Mouse (Mus musculus) urinary bladder, postnatal 4 days (tissue): ENCODE data around the gene Snx9.
A peak's percentile ranks its signal among the peaks of the same experiment; 100 is the strongest.

ENCODE experiments used
- DNase-seq, 2 experiments: peaks; one replicate each; pipeline ENCODE4 v3.0.0; 2021 to 2022; ENCODE audit warnings: low spot score in 2 of 2

Gene Snx9

DNA sequence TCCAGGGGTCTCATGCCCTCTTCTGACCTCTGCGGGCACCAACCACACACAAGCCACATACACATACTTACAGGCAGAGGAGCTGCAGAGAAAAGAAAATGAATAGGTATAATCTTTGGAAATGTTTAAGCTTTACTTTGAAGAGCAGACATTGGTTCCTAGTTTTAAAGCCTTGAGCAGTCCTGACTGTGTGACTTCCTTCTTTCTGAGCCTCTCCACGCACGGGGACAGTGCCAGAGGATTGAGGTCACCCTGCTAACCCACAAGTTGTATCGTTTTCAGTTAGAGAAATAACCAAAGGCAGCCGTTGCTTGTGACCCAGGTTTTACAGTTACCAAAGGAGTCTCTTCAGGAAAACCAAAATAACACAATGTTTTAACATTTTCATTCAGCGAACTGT, 87.9 kb downstream of the Snx9 start:
- no peak for DNase-seq

DNA sequence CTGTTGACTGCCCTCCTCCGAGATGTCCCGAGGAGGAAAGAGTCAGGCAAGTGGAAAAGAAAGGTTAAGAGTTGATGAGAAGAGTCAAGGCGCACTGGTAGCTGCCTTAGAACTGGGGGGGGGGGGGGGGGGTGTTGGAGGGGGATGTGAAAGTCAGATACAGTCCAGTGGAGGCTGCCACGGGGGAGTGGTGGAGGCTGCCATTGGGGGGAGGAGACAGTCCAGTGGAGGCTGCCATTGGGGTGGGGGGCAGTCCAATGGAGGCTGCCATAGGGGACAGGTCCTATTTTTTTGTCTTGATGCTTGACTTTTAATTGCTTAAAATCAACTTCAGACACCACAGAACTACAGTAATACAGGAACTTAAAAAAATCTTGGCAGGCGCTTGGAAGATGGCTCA, 91.0 kb downstream of the Snx9 start:
- DNase-seq, result no peak

DNA sequence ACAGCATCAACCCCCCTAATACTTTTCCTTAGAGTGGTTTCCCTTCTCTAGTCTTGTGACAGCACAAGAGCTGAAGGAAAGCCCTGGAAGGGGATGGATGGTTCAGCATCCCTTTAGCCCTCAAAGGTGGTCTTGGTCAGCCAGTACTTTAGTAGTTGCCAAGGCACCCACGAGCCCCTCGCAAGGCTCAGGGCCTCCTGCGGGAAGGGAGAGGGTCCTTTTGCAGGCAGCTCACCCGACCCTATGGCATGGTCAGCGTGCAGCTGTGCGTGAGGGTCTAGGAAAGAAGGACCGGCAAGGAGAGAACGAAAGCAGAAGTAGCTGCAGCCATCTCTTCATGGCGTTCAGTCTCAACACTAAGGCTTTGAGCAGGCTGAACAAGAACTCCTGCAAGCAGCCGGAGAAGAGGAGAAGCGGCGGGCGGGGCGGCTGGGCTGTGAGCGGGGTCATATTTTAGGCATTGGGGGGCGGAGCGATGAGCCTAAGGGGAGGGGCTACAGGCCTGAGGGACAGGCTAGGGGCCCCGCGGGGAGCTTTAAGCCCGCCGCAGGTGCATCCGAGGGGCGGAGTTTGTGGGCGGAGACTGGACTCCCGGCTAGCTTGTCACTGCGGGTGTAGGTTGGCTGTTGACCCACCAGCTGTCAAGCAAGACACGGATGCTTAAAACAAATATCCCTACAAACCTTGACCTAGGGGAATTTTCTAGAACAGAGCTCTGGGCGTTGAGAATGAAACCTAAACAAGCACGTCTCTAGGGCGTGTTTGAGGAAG, 93.6 kb downstream of the Snx9 start:
- peak; percentile 71 to 72 for DNase-seq

DNA sequence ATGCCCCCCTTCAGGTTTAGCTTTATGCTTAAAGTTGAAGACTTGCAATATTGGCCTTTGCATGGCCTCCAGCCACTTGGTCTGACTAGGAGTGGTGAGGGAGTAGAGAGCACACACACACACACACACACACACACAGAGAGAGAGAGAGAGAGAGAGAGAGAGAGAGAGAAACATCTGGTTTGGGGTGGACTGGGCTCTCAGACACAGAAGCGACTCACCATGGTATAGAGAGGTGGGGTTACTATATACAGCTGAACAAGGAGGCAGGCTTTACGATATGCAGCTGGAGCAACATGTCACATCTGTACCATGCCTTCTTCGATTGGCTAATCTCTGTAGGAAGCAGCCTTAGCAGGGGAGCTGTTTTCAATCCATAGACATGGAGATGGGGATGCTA, 94.6 kb downstream of the Snx9 start:
- DNase-seq, result no peak

DNA sequence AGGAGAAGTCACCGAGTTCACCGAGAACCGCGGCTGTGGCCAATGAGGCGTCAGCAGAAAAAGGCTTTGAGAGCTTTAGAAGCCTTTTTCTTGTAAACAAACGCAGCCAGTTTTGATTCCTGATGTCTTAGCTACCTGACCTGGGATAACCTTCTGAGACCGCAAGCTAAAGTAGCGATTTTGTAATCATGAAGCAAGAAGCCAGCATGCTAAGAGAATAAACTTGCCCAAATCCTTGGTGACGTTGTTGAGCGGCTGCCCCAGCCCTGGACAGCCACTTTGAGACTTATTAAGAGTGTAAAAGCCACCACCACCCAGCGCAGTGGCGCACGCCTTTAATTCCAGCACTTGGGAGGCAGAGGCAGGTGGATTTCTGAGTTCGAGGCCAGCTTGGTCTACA, 95.1 kb downstream of the Snx9 start:
- DNase-seq, result no peak

DNA sequence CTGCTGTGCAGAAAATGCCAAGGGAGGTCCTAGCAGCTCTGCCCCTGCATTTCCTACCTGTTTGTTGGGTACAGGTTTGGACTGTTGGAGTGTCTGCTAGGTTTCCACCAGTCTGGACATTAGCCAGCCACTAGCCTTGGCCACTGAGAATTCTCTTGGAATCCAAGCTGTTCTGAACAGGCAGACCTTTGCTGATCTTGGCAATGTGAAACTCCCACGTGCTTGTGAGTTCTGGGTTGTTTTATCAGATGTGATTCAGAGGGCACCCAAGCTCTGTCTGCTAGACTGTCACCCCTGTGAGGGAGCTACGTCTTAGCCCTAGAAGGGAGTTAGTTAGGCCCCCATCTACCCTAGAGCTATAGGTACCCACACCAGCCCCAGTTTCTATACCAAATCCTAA, 96.3 kb downstream of the Snx9 start:
- DNase-seq, result no peak

DNA sequence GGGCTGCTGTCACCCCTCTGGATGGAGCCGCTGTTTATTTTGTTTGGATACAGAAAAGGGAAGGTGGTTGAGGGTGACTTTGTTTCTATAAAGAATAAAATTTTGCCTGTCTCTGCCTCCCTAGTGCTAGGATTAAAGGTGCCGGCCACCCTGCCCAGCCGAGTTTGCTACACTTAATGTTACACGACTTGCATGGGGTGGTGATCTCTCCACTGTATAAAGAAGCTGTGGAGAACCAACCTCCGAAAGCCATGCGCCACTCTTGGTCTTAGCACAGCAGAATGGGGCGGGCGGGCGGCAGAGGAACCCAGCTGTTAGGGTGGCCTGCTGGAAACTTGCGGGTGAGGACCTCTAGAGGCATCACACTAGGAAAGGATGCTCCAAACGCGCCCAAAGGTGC, 98.7 kb downstream of the Snx9 start:
- DNase-seq, result no peak

DNA sequence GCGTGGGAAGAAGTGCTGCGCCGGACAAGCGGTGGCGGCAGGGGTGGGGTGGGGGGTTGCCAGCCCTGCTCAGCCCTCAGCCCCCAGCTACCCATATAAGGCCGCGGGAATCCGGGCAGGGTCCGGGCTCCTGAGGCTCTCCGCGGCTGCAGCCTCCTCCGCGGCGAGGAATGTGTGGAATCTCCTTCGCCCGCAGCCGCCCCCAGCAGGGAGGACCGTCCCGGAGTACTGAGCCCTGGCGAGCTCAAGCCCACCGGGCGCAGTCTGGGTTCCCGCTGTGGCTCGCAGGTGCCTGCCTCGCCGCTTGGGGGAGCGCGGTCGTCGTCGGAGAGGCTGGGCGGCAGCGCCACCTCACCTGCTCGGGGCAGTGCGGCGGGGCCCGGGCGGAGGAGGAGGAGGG, 99.7 kb downstream of the Snx9 start:
- peak; percentile 83 to 84 for DNase-seq

DNA sequence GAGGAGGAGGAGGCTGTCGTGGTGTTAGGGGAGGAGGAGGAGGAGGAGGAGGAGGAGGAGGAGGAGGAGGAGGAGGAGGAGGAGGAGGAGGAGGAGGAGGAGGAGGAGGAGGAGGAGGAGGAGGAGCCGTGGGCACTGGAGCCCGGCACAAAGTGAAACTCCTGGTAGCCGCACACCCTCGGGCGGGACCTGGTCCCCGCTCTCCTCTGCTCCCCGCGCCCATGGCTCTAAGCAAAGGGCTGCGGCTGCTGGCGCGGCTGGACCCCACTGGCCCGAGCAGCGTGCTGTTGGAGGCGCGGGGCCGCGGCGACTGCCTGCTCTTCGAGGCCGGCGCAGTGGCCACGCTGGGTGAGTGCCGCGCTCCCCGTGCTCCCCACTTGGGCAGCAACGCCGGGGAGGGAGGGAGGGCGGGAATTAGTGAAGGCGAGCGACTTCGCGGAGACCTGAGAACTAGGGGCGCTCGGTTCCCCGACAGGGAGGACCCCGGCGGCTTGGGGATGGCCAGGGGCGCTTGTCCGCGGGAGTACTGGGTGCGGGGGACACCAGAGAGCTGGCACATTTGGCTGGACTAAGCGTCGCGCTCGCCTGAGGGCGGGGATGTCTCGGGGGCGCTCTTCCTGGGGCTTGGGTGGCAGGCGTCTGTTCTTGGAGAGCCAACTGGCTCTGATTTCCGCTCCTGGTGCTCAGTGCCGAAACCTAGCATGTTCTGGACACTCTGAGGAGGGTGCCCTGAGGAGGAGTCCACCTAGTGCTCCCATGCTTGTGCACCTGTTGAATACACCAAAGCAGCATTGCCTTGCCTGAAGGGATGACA, 100.3 kb downstream of the Snx9 start, which contains the start of gene Synj2:
Gene Synj2, plus strand, starts transcription at position 51 of the 814 bp plus-strand sequence.
- DNase-seq, result peak in 1 of 2 experiments; percentile 64

DNA sequence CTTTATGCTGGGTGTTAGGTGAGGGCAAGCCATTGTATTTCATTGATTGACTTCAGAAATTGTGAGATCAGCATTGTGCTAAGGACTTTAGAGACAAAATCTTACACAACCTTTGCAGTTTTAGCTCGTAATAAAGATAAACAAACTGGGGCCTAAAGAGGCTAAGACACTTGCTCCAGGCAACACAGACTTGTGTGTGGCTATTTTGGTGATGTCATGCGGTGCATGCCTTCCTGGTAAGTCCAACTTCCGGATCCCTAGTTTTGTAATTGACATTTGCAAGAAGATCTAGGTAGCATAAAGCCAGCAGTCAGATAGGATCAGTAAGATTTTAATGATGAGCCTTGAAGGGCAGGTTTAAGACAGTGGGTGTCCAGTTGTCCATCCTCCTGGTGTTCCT, 101.0 kb downstream of the Snx9 start:
- DNase-seq, result no peak

DNA sequence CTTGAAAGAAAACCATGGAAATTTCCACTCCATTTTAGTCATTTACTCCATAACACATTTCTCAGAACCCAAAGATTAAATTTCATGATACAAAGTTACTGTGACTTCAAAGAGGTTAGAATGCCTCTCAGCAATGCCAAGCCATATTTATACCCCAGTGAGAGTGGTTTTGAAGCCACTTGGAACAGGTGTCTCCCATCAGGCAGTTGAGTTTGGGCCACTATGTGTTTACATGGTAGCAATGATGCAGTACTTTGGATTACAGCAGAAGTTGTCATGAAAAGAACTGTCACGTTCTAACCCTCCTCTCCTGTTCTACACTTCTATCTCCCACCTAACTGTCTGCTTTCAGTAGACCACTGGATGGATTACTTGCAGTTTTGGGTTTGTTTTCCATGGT, 101.9 kb downstream of the Snx9 start:
- DNase-seq, result no peak

DNA sequence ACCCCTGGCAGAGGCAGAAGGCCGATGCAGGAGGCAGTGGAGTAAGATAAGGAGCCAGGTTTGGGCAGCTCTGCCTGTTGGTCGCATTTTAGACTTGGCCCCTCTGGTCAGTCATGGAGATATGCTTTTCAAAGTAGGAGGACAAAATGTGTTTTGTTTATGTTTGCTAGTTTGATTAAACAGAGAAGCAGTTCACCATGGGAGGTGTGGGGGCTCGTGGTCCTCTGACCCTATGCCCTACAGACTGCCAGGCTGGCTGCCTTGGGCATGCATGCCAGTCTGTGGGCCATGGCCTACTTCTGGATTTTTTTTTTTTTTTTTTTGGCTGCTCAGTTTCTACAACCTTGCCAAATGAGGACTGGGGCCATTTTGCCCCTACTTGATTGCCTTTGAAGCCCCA, 105.9 kb downstream of the Snx9 start:
- no peak for DNase-seq

DNA sequence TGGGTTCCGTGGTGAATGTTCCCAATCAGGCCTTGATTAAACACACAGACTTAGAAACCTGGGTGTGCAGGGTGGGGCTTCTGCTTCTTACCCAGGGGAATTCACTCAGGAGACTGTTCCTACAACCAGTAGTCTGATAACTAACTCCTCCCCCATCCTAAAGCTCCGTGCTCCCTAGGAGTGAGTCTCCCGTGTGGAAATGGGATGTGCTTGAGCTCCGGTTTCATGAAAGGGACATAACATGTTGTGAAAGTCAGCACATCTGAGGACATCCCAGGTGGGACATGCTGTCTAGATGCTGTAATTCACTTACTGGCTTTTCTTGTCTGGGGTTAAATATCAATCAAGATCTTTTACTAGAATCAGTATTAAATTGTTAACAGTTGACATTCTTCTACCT, 111.3 kb downstream of the Snx9 start:
- no peak for DNase-seq

DNA sequence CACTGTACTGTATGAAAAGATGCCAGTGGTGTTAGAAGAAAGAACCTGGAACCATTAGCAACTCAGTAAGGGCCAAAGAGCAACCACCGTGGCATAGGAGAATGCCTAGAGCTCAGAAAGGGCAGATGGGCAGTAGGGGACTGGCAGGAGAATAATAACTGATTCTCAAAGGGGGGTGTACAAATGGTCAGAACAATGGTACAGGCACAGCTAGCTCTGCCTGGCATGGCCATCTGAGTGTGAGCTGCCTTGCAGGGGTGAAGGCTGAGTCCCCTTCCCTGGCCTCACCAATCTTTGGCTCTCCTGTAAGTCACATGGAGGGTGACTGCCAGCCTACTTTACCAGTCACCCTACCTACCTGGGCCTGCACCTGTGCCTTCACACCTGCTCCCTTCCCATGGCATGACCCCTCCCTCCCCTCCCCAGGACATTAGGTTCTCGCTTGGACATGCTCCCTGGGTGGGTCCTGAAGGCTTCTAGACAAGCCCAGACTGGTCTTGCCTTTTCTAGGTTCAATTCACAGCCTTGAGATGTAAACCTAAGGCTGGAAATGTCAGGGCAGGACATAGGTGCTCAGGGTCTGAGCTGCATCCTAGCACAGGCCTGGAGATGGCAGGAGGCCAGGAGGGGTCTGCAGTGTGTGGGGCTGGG, 115.3 kb downstream of the Snx9 start:
- no peak for DNase-seq

DNA sequence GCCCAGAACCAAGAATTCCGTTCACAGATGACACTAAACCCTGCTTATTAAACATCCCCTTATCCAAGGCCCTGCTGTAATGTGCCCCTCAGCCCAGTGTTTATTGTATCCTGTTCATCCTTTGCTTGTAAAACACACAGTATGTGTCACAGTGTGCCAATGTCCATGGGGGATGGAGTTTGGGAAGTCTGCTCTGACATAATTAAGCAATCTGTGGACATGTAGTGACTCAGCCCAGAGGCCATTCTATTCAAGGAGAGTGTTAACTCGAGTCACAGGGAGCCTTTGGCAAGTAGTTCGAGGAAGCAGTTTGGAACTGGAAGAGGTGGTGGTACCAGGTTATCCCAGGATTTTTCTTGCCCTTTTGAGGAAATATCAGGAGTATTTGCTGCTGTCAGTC, 116.0 kb downstream of the Snx9 start:
- DNase-seq, result no peak

DNA sequence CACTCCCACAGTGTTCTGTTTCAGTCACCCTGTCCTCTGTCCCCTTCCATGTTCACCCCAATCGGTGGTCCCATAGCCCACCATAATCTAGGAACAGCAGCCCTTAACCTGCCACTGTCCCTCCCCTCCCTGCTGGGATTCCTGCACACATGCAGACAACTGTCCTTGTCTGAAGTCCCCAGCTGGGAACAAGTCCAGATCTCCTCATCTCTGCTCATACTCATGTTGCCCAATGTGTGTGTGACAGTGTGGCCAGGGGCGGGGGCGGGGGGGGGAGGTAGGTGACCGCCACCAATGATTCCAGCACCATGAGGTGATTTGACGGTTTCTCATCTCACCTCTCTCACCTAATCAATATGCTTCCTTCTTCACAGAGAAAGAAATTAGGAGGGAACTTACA, 117.1 kb downstream of the Snx9 start:
- no peak for DNase-seq

DNA sequence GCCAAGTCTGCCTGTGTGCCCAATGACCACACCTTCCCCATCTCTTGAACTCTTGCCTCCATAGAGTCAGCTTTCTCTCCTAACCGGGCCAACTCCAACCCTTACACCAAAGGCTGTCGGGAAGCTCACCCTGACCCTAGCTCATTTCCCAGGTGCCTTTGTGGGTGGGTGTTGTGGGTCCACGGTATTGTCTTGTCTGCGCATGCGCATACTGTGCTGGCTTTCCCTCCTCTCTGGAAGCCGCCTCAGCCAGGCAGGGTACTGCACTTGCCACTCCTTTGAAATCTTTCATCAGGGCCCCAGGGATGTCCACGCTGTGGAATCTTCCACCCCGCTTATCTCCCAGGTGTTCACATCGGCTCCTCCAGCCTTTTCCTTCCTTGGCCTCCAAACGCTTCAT, 117.5 kb downstream of the Snx9 start:
- peak in 1 of 2 experiments; percentile 58 for DNase-seq

DNA sequence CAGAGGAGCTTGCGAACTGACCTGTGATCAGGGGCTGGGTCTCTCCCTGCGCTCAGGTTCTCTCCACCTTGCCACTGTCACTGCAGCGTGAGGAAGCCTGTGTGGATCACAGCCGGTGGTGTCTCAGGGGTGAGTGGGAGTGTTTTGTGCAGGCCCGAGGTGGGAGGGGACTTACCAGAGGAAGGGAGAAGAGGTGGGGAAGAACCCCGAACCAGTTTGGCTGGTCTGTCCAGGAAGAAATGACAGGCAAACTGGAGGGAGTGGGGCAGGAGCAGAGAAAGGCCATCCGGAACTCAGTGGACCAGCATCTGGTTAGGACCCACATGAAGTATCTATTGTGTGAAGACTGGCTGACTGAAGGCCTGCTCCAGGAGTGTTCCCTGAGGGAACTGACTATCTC, 118.0 kb downstream of the Snx9 start:
- DNase-seq, result peak in 1 of 2 experiments; percentile 57

DNA sequence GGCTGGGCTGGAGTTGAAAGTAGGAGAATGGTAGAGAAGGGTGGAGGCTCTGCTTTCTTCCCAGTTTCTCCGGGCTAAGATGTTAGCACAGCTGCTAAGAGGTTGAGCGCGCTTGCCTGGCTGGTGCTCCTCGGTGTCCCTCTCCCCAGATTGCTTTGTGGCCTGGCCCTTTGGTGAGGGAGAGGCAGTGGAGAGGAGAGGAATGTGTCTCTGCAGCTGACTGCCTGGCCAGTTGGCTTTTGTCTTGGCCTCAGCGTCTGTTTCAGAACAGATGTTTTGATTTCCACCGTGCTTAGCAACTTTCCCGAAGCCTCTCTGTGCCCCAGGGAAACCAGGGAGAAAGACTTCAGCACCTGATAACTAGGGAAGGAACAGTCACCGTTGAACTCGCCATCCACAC, 118.7 kb downstream of the Snx9 start:
- peak in 1 of 2 experiments; percentile 50 for DNase-seq

DNA sequence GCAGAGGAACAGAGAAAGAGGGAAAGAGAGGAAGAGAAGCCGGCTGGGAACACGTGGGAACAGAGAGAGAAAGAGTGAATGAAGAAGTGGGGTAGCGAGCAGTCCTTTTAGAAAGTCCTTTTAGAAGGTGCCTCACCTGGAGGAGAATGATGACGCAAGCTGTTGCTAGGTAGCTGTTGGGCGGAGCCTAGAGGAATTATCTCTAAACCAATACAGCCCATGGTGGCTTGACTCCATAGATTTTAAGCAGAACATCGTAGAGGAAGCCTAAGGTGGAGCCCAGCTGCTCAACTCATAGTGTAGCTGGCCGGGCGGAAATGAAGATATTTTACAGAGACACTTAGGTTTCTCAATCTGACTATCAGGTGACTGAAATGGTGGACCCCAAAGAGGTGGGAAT, 122.6 kb downstream of the Snx9 start:
- DNase-seq, result no peak

DNA sequence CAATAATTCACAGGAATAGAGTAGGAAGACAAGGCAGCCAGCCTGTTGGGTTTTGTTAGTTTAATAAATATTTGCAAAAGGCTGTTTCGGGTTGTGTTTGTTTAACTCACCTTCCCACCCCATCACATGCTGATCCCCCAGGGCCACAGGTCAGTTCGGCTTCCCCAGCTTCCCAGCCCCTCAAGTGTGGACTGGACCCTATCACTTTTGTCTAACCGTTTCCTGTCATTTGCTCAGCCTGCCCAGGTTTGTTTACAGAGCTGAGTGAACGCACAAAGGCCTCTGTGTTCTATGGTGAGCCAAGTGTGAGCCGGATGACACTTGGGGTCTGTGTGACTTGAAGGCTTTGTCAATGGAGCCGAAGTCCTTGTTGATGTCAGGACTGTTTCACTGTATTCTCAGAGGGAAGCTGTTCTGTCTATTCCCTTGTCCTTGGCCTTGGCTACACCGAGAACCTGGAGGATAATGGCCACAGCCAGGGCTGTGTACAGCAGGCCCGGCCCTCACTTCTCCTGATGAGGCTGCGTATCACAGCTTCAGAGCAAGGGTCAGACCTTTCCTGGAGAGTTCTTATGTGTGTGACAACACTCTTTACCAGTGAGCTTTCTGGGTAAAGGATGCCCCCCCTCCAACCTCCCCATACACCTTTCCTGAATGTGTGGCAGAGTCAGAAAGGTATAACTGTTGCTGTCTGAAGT, 124.1 kb downstream of the Snx9 start:
- DNase-seq, result no peak

DNA sequence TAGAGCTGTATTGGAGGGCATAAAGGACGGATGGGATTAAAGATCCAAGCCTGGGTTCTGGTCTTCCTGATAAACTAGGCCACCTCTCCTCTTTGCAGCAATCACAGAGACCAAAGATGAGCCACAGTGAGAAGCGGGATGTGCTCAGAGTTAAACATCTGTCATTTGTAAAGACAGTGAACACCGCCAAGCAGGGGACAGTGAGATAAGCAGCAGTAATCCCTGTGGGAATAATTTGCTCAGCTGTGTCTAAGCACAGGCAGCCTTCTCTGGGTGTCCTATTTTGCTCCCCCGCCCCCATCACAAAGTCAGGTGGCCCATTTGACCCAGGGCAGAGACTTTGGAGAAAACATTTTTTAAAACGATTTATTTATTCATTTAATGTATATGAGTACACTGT, 125.6 kb downstream of the Snx9 start:
- no peak for DNase-seq
